Mouse (Mus musculus): ENCODE results near the gene Fmnl2.

GRCm38 (mm10) chr2:52959982-52960381 lies 102.3 kb downstream of the Fmnl2 start:
- TF ChIP-seq CTCF (IDR thresholded peaks at IDR 0.05; ENCODE audit: low read depth): no peak
- TF ChIP-seq EP300 (optimal IDR thresholded peaks at IDR 0.05): no peak
